Mouse (Mus musculus) MEL (cell line): ENCODE results near the gene Grik4. TPM values are rescaled to one million over a fixed set of nuclear protein-coding genes. Genes with fewer than 3 reads are reported as not detected.

Experiments used
- DNase-seq: peaks from one replicate; pipeline ENCODE4 v3.0.0; 2011; ENCODE audit warnings: low read depth, low spot score
- H3K27ac ChIP-seq: 2 replicates; pipeline ENCODE4 v1.5.1; 2012; ENCODE audit warnings: low read depth, mild to moderate bottlenecking, control low read depth, low read length, moderate library complexity; ENCODE audit not compliant: control insufficient read depth
- H3K27me3 ChIP-seq, 2 experiments: fragments of 150-350 bp in 1 of 2; sonication (generic) in 1 of 2; 2 replicates each; pipeline ENCODE4 v1.6.1; 2012; ENCODE audit warnings: low read length in 2 of 2, mild to moderate bottlenecking in 2 of 2, improper control_type of control experiment in 1 of 2, moderate library complexity in 1 of 2; ENCODE audit not compliant: insufficient read depth in 2 of 2, control insufficient read depth in 1 of 2
- H3K36me3 ChIP-seq, 2 experiments: 2 replicates each; pipeline ENCODE4 v1.6.1; 2012 to 2014; ENCODE audit warnings: low read length in 2 of 2, improper control_type of control experiment in 1 of 2, inconsistent platforms in 1 of 2, mild to moderate bottlenecking in 1 of 2; ENCODE audit not compliant: insufficient read depth in 2 of 2, control insufficient read depth in 1 of 2
- H3K4me1 ChIP-seq, 2 experiments: fragments of 150-350 bp in 1 of 2; sonication (generic) in 1 of 2; 2 replicates each; pipeline ENCODE4 v1.6.1; 2012; ENCODE audit warnings: low read length in 2 of 2, improper control_type of control experiment in 1 of 2, mild to moderate bottlenecking in 1 of 2; ENCODE audit not compliant: insufficient read depth in 2 of 2, control insufficient read depth in 1 of 2
- H3K4me3 ChIP-seq, 2 experiments: fragments of 150-350 bp in 1 of 2; sonication (generic) in 1 of 2; 2 replicates each; pipeline ENCODE4 v1.5.1; 2012; ENCODE audit warnings: low read depth in 2 of 2, low read length in 2 of 2, mild to moderate bottlenecking in 2 of 2, moderate library complexity in 2 of 2, control low read depth in 1 of 2, improper control_type of control experiment in 1 of 2; ENCODE audit not compliant: control insufficient read depth in 1 of 2, insufficient read depth in 1 of 2
- H3K79me2 ChIP-seq: 2 replicates; pipeline ENCODE4 v1.6.1; 2012; ENCODE audit warnings: mild to moderate bottlenecking, low read length, moderate library complexity; ENCODE audit not compliant: control insufficient read depth, poor library complexity, insufficient read depth
- H3K9ac ChIP-seq: 2 replicates; pipeline ENCODE4 v1.6.1; 2012; ENCODE audit warnings: low read depth, mild to moderate bottlenecking, control low read depth, low read length, moderate library complexity; ENCODE audit not compliant: control insufficient read depth, poor library complexity, severe bottlenecking
- H3K9me3 ChIP-seq: fragments of 150-350 bp; sonication (generic); replicated peaks from 2 replicates; pipeline ENCODE4 v1.6.1; 2012; ENCODE audit warnings: mild to moderate bottlenecking, low read length, improper control_type of control experiment, moderate library complexity; ENCODE audit not compliant: insufficient read depth
- BHLHE40 ChIP-seq: IDR thresholded peaks from 2 replicates; pipeline ENCODE4 v1.6.1; 2012; ENCODE audit warnings: low read depth, mild to moderate bottlenecking, inconsistent platforms, low read length, improper control_type of control experiment, borderline replicate concordance
- CHD1 ChIP-seq: IDR thresholded peaks from 2 replicates; pipeline ENCODE4 v1.6.1; 2012; ENCODE audit warnings: low read depth, mild to moderate bottlenecking, inconsistent platforms, low read length, improper control_type of control experiment
- CHD2 ChIP-seq: IDR thresholded peaks from 2 replicates; pipeline ENCODE4 v1.6.1; 2011; ENCODE audit warnings: low read length, improper control_type of control experiment
- ELF1 ChIP-seq: IDR thresholded peaks from 2 replicates; pipeline ENCODE4 v1.6.1; 2014; ENCODE audit warnings: low read depth, mild to moderate bottlenecking, inconsistent platforms, low read length, improper control_type of control experiment, moderate library complexity
- ETS1 ChIP-seq: IDR thresholded peaks from 2 replicates; pipeline ENCODE4 v1.6.1; 2012; ENCODE audit warnings: low read depth, mild to moderate bottlenecking, inconsistent platforms, low read length, improper control_type of control experiment, moderate library complexity
- GABPA ChIP-seq: IDR thresholded peaks from 2 replicates; pipeline ENCODE4 v1.6.1; 2012; ENCODE audit warnings: low read depth, mild to moderate bottlenecking, inconsistent platforms, low read length, improper control_type of control experiment, moderate library complexity
- GATA1 ChIP-seq: IDR thresholded peaks from 2 replicates; pipeline ENCODE4 v1.6.1; 2011; ENCODE audit warnings: low read depth, low read length, improper control_type of control experiment
- JUND ChIP-seq: IDR thresholded peaks from 2 replicates; pipeline ENCODE4 v1.6.1; 2011; ENCODE audit warnings: low read depth, mild to moderate bottlenecking, improper control_type of control experiment, low read length
- KAT2A ChIP-seq: conservative IDR thresholded peaks from 2 replicates; pipeline ENCODE4 v1.6.1; 2012; ENCODE audit warnings: low read depth, low read length, improper control_type of control experiment, inconsistent platforms
- MAFK ChIP-seq: IDR thresholded peaks from 2 replicates; pipeline ENCODE4 v1.6.1; 2011; ENCODE audit warnings: low read depth, mild to moderate bottlenecking, low read length, improper control_type of control experiment, borderline replicate concordance
- MAZ ChIP-seq: IDR thresholded peaks from 2 replicates; pipeline ENCODE4 v1.6.1; 2012; ENCODE audit warnings: low read depth, mild to moderate bottlenecking, inconsistent platforms, low read length, improper control_type of control experiment
- MEF2A ChIP-seq: IDR thresholded peaks from 2 replicates; pipeline ENCODE4 v1.6.1; 2014; ENCODE audit warnings: low read depth, mild to moderate bottlenecking, inconsistent platforms, low read length, improper control_type of control experiment; ENCODE audit not compliant: poor library complexity, insufficient replicate concordance, severe bottlenecking; ENCODE audit errors: extremely low read depth
- MXI1 ChIP-seq: IDR thresholded peaks from 2 replicates; pipeline ENCODE4 v1.6.1; 2011; ENCODE audit warnings: mild to moderate bottlenecking, low read depth, low read length, improper control_type of control experiment
- MYB ChIP-seq: IDR thresholded peaks from 2 replicates; pipeline ENCODE4 v1.6.1; 2011; ENCODE audit warnings: mild to moderate bottlenecking, low read depth, low read length, improper control_type of control experiment
- NELFE ChIP-seq: IDR thresholded peaks from 2 replicates; pipeline ENCODE4 v1.6.1; 2011; ENCODE audit warnings: low read depth, low read length, improper control_type of control experiment
- NRF1 ChIP-seq: IDR thresholded peaks from 2 replicates; pipeline ENCODE4 v1.6.1; 2014; ENCODE audit warnings: low read depth, mild to moderate bottlenecking, inconsistent platforms, low read length, improper control_type of control experiment, moderate library complexity; ENCODE audit not compliant: poor library complexity, insufficient read depth, severe bottlenecking
- POLR2A ChIP-seq, 2 experiments: IDR thresholded peaks; 2 replicates each; pipeline ENCODE4 v1.6.1; 2011 to 2012; ENCODE audit warnings: low read length in 2 of 2, mild to moderate bottlenecking in 2 of 2, control low read depth in 1 of 2, improper control_type of control experiment in 1 of 2, low read depth in 1 of 2, moderate library complexity in 1 of 2; ENCODE audit not compliant: control insufficient read depth in 1 of 2, insufficient read depth in 1 of 2, poor library complexity in 1 of 2
- POLR2AphosphoS2 ChIP-seq: IDR thresholded peaks from 2 replicates; pipeline ENCODE4 v1.6.1; 2011; ENCODE audit warnings: low read length, improper control_type of control experiment
- POLR2AphosphoS5 ChIP-seq: IDR thresholded peaks from 2 replicates; pipeline ENCODE4 v1.6.1; 2012; ENCODE audit warnings: low read depth, borderline replicate concordance, mild to moderate bottlenecking, inconsistent platforms, low read length, moderate library complexity, mixed read lengths
- RCOR1 ChIP-seq: IDR thresholded peaks from 2 replicates; pipeline ENCODE4 v1.6.1; 2012; ENCODE audit warnings: low read depth, mild to moderate bottlenecking, inconsistent platforms, low read length, improper control_type of control experiment
- SIN3A ChIP-seq: IDR thresholded peaks from 2 replicates; pipeline ENCODE4 v1.6.1; 2012; ENCODE audit warnings: low read length, improper control_type of control experiment, inconsistent platforms
- SMC3 ChIP-seq: IDR thresholded peaks from 2 replicates; pipeline ENCODE4 v1.6.1; 2011; ENCODE audit warnings: low read depth, low read length, improper control_type of control experiment
- TAL1 ChIP-seq: IDR thresholded peaks from 2 replicates; pipeline ENCODE4 v1.6.1; 2012; ENCODE audit warnings: mild to moderate bottlenecking, inconsistent platforms, low read length, moderate library complexity, mixed read lengths
- TBP ChIP-seq: IDR thresholded peaks from 2 replicates; pipeline ENCODE4 v1.8.0; 2011; ENCODE audit warnings: low read depth, low read length, improper control_type of control experiment
- UBTF ChIP-seq: IDR thresholded peaks from 2 replicates; pipeline ENCODE4 v1.6.1; 2012; ENCODE audit warnings: low read depth, mild to moderate bottlenecking, inconsistent platforms, low read length, improper control_type of control experiment, moderate library complexity, borderline replicate concordance; ENCODE audit not compliant: insufficient read depth
- USF1 ChIP-seq: IDR thresholded peaks from 2 replicates; pipeline ENCODE4 v1.6.1; 2014; ENCODE audit warnings: low read depth, mild to moderate bottlenecking, inconsistent platforms, low read length, improper control_type of control experiment, moderate library complexity
- USF2 ChIP-seq, 2 experiments: IDR thresholded peaks; 2 replicates each; pipeline ENCODE4 v1.6.1; 2011 to 2012; ENCODE audit warnings: improper control_type of control experiment in 2 of 2, low read length in 2 of 2, borderline replicate concordance in 1 of 2, inconsistent platforms in 1 of 2, low read depth in 1 of 2, mild to moderate bottlenecking in 1 of 2; ENCODE audit not compliant: insufficient read depth in 1 of 2
- ZC3H11A ChIP-seq: IDR thresholded peaks from 2 replicates; pipeline ENCODE4 v1.6.1; 2012; ENCODE audit warnings: low read depth, mild to moderate bottlenecking, inconsistent platforms, low read length, improper control_type of control experiment
- ZKSCAN1 ChIP-seq: IDR thresholded peaks from 2 replicates; pipeline ENCODE4 v1.6.1; 2012; ENCODE audit warnings: low read depth, mild to moderate bottlenecking, inconsistent platforms, low read length, improper control_type of control experiment, moderate library complexity
- ZMIZ1 ChIP-seq: IDR thresholded peaks from 2 replicates; pipeline ENCODE4 v1.6.1; 2012; ENCODE audit warnings: low read depth, mild to moderate bottlenecking, inconsistent platforms, low read length, improper control_type of control experiment, moderate library complexity
- polyA plus RNA-seq, 2 experiments: library from polyadenylated mRNA; stranded (reverse) in 1 of 2; unstranded in 1 of 2; fragments of >175 nt in 1 of 2; fragments of >200 nt in 1 of 2; gene quantifications; 2 replicates each; pipeline versions ENCODE4 v1.2.1 to v1.2.4; 2012; ENCODE audit warnings: low replicate concordance in 2 of 2, low read depth in 1 of 2; ENCODE audit not compliant: insufficient read length in 2 of 2, insufficient read depth in 1 of 2, missing spikeins in 1 of 2
- total RNA-seq: library from RNA; depleted of rRNA; stranded (reverse); fragments of 300-350 nt; gene quantifications from 2 replicates; pipeline ENCODE4 v1.2.3, GENCODE M21; 2012

Gene Grik4
- total and polyA plus RNA-seq, 3 experiments, result 0.17 TPM; not detected in 2

DNA sequence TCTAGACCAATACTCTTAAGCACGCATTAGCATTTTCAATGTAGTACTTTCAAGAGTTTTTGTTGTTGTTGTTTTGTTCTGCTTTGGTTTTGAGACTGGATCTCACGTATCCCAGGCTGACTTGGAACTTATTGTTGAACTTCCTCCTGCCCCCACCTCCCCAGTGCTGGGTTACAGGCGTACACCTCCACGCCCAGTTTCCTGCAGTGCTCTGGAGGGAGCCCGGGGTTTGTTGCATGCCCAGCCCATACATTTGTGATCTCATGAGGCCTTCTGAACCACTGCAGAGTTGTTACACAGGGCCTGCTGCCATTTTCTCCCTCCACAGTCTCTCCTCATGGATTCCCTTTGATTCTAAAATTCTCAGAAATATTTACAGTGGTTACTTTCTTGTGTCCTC, 201.9 kb downstream of the Grik4 start:
- H3K27me3 ChIP-seq, result no peaks in the 10 kb centered on the region
- no peaks in the 10 kb centered on the region for H3K79me2 ChIP-seq
- TF ChIP-seq ELF1 (no peak), USF2 (IDR thresholded peaks at IDR 0.05; ENCODE audit: borderline replicate concordance in 1 of 2, insufficient read depth in 1 of 2, low read depth in 1 of 2, low read length in 2 of 2) (no peak), JUND (no peak), TBP (no peak), BHLHE40 (no peak), SIN3A (no peak), RCOR1 (no peak), GATA1 (no peak), MAFK (no peak), ETS1 (no peak), CHD2 (no peak), NELFE (no peak), CHD1 (no peak), UBTF (no peak), ZKSCAN1 (no peak), USF1 (no peak), MAZ (no peak), POLR2A (IDR thresholded peaks at IDR 0.05; ENCODE audit: control insufficient read depth in 1 of 2, insufficient read depth in 1 of 2, low read depth in 1 of 2, low read length in 2 of 2, poor library complexity in 1 of 2) (no peak), SMC3 (no peak)
- H3K27ac ChIP-seq, result no peak overlapping the region
- H3K36me3 ChIP-seq, result no peaks in the 10 kb centered on the region
- H3K9ac ChIP-seq, result no peak overlapping the region
- H3K4me3 ChIP-seq, result no peak overlapping the region
- no peaks in the 10 kb centered on the region for H3K4me1 ChIP-seq
- no peak for DNase-seq
- H3K9me3 ChIP-seq, result no peaks in the 10 kb centered on the region

DNA sequence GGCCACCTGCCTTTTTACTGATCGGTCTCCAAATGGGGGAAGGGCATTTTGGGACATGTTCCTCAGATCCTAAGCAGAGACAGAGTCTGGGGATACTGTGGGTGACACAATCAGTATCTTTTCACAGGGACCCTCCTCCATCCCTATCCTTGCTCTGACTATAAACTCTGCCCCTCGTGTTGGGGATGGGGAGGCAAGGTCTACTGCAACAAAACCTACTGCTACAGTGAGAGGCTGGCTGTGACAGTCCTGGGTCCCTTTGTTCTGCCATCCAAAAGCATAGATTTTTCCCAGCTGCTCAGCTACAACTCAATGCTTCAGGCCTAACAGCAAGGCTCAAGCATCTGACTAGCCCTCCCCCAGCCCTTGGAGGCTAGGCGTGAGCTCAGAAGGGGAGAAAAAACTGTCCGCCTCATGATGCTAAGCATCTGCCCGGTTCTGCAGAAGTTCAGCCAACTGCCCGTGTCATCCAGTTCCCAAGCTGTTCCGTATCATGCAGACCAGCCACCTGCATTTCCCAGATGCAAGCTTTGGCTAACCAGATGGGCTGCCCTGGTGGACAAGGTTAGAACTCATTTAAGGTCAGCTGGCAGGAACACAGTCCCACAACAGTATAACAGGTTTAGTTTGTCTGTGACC, 207.5 kb downstream of the Grik4 start:
- Histone ChIP-seq H3K27me3 (no peaks in the 10 kb centered on the region), H3K4me3 (no peak overlapping the region), H3K36me3 (no peaks in the 10 kb centered on the region), H3K9me3 (no peaks in the 10 kb centered on the region), H3K4me1 (no peaks in the 10 kb centered on the region)
- DNase-seq, result no peak
- TF ChIP-seq POLR2AphosphoS5, result no peak
- no peak for TF ChIP-seq CHD2
- no peak for TF ChIP-seq MYB
- TF ChIP-seq NRF1, result no peak
- TF ChIP-seq TAL1, result no peak
- no peak for TF ChIP-seq KAT2A
- TF ChIP-seq ZC3H11A, result no peak
- TF ChIP-seq GABPA, result no peak
- no peak for TF ChIP-seq POLR2AphosphoS2
- no peak for TF ChIP-seq TBP
- no peak for TF ChIP-seq MEF2A
- no peak for TF ChIP-seq ZMIZ1
- TF ChIP-seq MXI1, result no peak
- TF ChIP-seq NELFE, result no peak
- TF ChIP-seq, all 39 proteins: peak for 0
- Histone ChIP-seq H3K27ac (no peak overlapping the region), H3K9ac (no peak overlapping the region), H3K79me2 (no peaks in the 10 kb centered on the region)
